Mouse (Mus musculus) heart, postnatal 0 days (tissue): ENCODE data around the gene Clybl.

Experiments
- CTCF ChIP-seq: IDR thresholded peaks from 2 replicates; pipeline ENCODE4 v1.5.1; 2016; ENCODE audit warnings: antibody characterized with exemption, control low read depth, low read depth
- EP300 ChIP-seq: IDR thresholded peaks from 2 replicates; pipeline ENCODE4 v1.6.1; 2016; ENCODE audit warnings: antibody characterized with exemption, low read depth

DNA sequence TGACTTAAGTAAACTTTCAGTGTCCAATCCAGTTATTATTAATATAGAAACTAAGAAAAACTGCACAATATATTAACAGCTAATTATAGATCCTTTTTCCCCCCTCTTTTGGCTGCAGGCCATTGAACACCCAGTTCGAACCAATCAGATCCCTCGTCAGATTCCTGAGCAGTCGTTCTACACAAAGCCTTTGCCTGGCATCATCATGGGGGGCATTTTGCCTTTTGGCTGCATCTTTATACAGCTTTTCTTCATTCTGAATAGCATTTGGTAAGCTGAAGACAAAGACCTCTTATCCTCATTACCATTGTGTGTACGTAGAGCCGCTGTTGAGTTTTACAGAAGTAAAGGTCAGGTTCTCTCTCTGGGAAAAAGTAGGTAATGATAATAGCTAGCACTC, 30.9 kb upstream of the Clybl start:
- no peak for TF ChIP-seq CTCF
- TF ChIP-seq EP300 = no peak
